Mouse (Mus musculus) ES-E14 (cell line): ENCODE results near the gene Majin. TPM values are rescaled to one million over a fixed set of nuclear protein-coding genes. Genes with fewer than 3 reads are reported as not detected.
A peak's percentile ranks its signal among the peaks of the same experiment; 100 is the strongest.

Experiments
- DNase-seq: peaks from one replicate; pipeline ENCODE4 v3.0.0-alpha.2; 2013; ENCODE audit warnings: low read depth, low spot score
- H3K27ac ChIP-seq: 2 replicates; pipeline ENCODE4 v1.5.1; 2012; ENCODE audit warnings: low read depth, mild to moderate bottlenecking, low read length, moderate library complexity, mixed read lengths; ENCODE audit not compliant: poor library complexity, insufficient read depth, severe bottlenecking
- H3K36me3 ChIP-seq: 2 replicates; pipeline ENCODE4 v1.6.1; 2012; ENCODE audit warnings: mild to moderate bottlenecking, low read length, moderate library complexity, mixed read lengths; ENCODE audit not compliant: control insufficient read depth, poor library complexity, insufficient read depth, severe bottlenecking
- H3K4me1 ChIP-seq, 2 experiments: fragments of 150-350 bp in 1 of 2; sonication (generic) in 1 of 2; 2 replicates each; pipeline ENCODE4 v1.6.1; 2012; ENCODE audit warnings: low read length in 2 of 2, mild to moderate bottlenecking in 1 of 2, mixed read lengths in 1 of 2; ENCODE audit not compliant: control insufficient read depth in 2 of 2, insufficient read depth in 2 of 2, poor library complexity in 1 of 2
- H3K4me3 ChIP-seq, 2 experiments: fragments of 150-350 bp in 1 of 2; sonication (generic) in 1 of 2; 2 replicates each; pipeline ENCODE4 v1.5.1; 2012; ENCODE audit warnings: low read length in 2 of 2, low read depth in 1 of 2, mild to moderate bottlenecking in 1 of 2, mixed read lengths in 1 of 2; ENCODE audit not compliant: insufficient read depth in 1 of 2, poor library complexity in 1 of 2, severe bottlenecking in 1 of 2
- H3K9ac ChIP-seq: 2 replicates; pipeline ENCODE4 v1.6.1; 2012; ENCODE audit warnings: low read depth, mild to moderate bottlenecking, low read length, mixed read lengths; ENCODE audit not compliant: poor library complexity, insufficient read depth, severe bottlenecking
- H3K9me3 ChIP-seq: fragments of 150-350 bp; sonication (generic); 2 replicates; pipeline ENCODE4 v1.6.1; 2012; ENCODE audit warnings: low read depth, mild to moderate bottlenecking, low read length; ENCODE audit not compliant: control insufficient read depth, insufficient read depth
- CHD2 ChIP-seq: IDR thresholded peaks from 2 replicates; pipeline ENCODE4 v1.6.1; 2014; ENCODE audit warnings: mild to moderate bottlenecking, low read depth, low read length, inconsistent platforms
- HCFC1 ChIP-seq: IDR thresholded peaks from 2 replicates; pipeline ENCODE4 v1.6.1; 2012; ENCODE audit warnings: low read length, inconsistent platforms, borderline replicate concordance; ENCODE audit not compliant: insufficient read depth
- MAFK ChIP-seq: IDR thresholded peaks from 2 replicates; pipeline ENCODE4 v1.6.1; 2014; ENCODE audit warnings: mild to moderate bottlenecking, low read depth, low read length, inconsistent platforms; ENCODE audit not compliant: insufficient read depth
- ZC3H11A ChIP-seq: IDR thresholded peaks from 2 replicates; pipeline ENCODE4 v1.6.1; 2012; ENCODE audit warnings: low read depth, mild to moderate bottlenecking, inconsistent platforms, low read length, borderline replicate concordance
- ZNF384 ChIP-seq: IDR thresholded peaks from 2 replicates; pipeline ENCODE4 v1.6.1; 2012; ENCODE audit warnings: low read depth, low read length, inconsistent platforms
- in situ Hi-C, 2 experiments: fragments of 600-800 bp; cut with MboI; formaldehyde crosslinking; loops; one replicate each; pipeline ENCODE4 v1.15.1; 2025; ENCODE audit warnings: low sequenced_read_pairs in 2 of 2, inconsistent platforms in 1 of 2; ENCODE audit not compliant: unreplicated experiment in 2 of 2
- total RNA-seq: library from RNA; depleted of rRNA; stranded (reverse); fragments of 300-350 nt; gene quantifications from 2 replicates; pipeline ENCODE4 v1.2.3, GENCODE M21; 2012; rRNA removed

The Majin gene
- total RNA-seq, 1 experiment: 1.6 TPM

DNA sequence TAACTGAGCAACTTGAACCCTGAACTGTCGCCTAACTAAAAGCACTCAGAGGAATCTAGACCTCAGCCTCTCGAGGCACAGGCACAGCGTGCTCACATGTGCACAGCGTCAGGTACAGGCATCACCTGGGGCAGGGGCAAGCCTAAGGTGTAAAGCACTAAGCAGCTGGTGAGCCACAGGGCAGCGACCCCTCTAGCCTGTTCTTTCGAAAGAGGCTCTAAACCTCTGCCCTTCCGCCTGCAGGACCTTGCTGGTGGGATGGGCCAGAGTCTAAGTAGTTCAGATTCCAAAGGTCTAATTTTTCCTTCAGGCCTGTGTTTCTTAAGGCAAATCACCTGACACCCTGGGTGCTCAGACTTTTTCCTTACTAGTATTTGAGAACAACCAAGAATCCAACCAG lies 87.9 kb downstream of the Majin start:
- DNase-seq: no peak
- in situ Hi-C loops: no loop called here
- peak overlapping the region; percentile 46; the same call in 1 of the 2 replicates for H3K9ac ChIP-seq
- no peaks in the 10 kb centered on the region for H3K36me3 ChIP-seq
- TF ChIP-seq ZC3H11A (no peak), HCFC1 (no peak), CHD2 (no peak), ZNF384 (no peak), MAFK (no peak)
- H3K9me3 ChIP-seq: no peaks in the 10 kb centered on the region
- H3K27ac ChIP-seq: peak overlapping the region; percentile 63; the same call in 1 of the 2 replicates
- H3K4me3 ChIP-seq: no peak overlapping the region
- peaks cover 19 to 23% of the 10 kb centered on the region in 2 experiments for H3K4me1 ChIP-seq

DNA sequence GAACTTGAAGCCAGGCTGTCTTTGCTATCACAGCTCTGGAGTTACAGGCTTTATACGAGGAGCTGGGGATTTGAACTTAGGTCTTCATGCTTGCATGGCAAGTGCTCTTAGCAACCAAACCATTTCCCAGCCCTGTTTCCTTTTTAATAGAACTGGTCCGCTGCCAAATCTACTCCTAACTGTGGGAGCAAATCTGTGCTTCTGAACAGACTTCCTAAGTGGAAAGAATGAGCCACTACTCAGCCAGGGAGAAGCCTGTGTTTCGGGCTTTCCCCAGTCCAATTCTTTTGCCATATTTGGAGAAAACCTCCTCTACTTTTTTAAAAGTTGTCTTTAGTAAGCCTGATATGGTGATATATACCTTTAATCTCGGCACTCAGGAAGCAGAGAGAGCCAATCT lies 88.5 kb downstream of the Majin start:
- no peak for TF ChIP-seq MAFK
- TF ChIP-seq ZC3H11A: no peak
- no peak for TF ChIP-seq CHD2
- no peak for TF ChIP-seq HCFC1
- TF ChIP-seq ZNF384: no peak
- Histone ChIP-seq H3K4me3 (no peak overlapping the region), H3K4me1 (peaks cover 19 to 25% of the 10 kb centered on the region in 2 experiments), H3K27ac (no peak overlapping the region), H3K9ac (0 out of 2 replicates have a peak overlapping the region, but pooled peaks have one; percentile 15), H3K36me3 (no peaks in the 10 kb centered on the region), H3K9me3 (no peaks in the 10 kb centered on the region)
- DNase-seq: no peak
- in situ Hi-C loops: no loop called here

DNA sequence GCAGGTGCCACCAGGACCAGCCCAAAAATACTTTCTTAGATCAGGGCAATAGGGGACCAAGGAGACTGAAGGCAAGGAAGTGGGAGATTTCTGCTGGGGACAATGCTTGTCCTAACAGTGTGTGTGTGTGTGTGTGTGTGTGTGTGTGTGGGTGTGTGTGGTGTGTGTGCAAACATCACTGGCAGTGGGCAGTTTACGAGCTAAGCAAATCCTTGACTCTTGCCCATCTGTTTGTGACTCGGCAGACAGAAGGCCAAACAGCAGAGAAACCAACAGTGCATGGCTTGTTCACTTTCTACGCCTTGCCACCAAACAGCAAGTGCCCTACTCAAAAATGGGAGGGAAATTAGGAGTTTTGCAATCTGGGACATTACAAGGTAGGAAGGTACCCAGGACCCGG lies 89.4 kb downstream of the Majin start:
- Histone ChIP-seq H3K4me3 (no peak overlapping the region), H3K27ac (no peak overlapping the region), H3K36me3 (no peaks in the 10 kb centered on the region), H3K4me1 (peaks cover 21 to 25% of the 10 kb centered on the region in 2 experiments), H3K9ac (no peak overlapping the region), H3K9me3 (no peaks in the 10 kb centered on the region)
- no peak for DNase-seq
- TF ChIP-seq CHD2 (no peak), HCFC1 (no peak), MAFK (no peak), ZC3H11A (no peak), ZNF384 (no peak)
- in situ Hi-C loops: no loop called here

Other genes starting within 250 kb of the Majin start
- gene Pola2, start 220.2 kb upstream of the Majin start, total RNA-seq: 69.7 and 80.5 TPM in 2 replicates
- gene Slc22a20, start 198.2 kb upstream of the Majin start, total RNA-seq: 0.54 and 1.4 TPM in 2 replicates
- gene Capn1, start 168.5 kb upstream of the Majin start, total RNA-seq: 19.3 and 20.4 TPM in 2 replicates
- 29.6 and 41.4 TPM in 2 replicates for gene Syvn1, start 137.8 kb upstream of the Majin start, total RNA-seq
- 55.9 and 62.7 TPM in 2 replicates for gene Mrpl49, start 126.6 kb upstream of the Majin start, total RNA-seq
- 1,469 and 1,510 TPM in 2 replicates for gene Fau, start 126.5 kb upstream of the Majin start, total RNA-seq
- gene Znhit2, start 123.2 kb upstream of the Majin start, total RNA-seq: 18.2 and 23.2 TPM in 2 replicates
- 14.0 and 23.2 TPM in 2 replicates for gene Tm7sf2, start 116.0 kb upstream of the Majin start, total RNA-seq
- 36.9 and 45.3 TPM in 2 replicates for gene Vps51, start 107.2 kb upstream of the Majin start, total RNA-seq
- gene Tmem262, start 104.4 kb upstream of the Majin start, total RNA-seq: not detected in 2 replicates
- 0.48 and 0.54 TPM in 2 replicates for gene Gm28374, start 102.1 kb upstream of the Majin start, total RNA-seq
- gene Zfpl1, start 99.4 kb upstream of the Majin start, total RNA-seq: 39.4 and 42.4 TPM in 2 replicates
- gene Cdca5, start 99.4 kb upstream of the Majin start, total RNA-seq: 50.7 and 52.1 TPM in 2 replicates
- gene AC131692.1, start 90.0 kb upstream of the Majin start, total RNA-seq: 3.4 and 5.9 TPM in 2 replicates
- 0.80 and 3.5 TPM in 2 replicates for gene Naaladl1, start 78.6 kb upstream of the Majin start, total RNA-seq
- 25.2 and 28.2 TPM in 2 replicates for gene Sac3d1, start 65.7 kb upstream of the Majin start, total RNA-seq
- 8.9 and 11.9 TPM in 2 replicates for gene Snx15, start 56.1 kb upstream of the Majin start, total RNA-seq
- 0.18 TPM in 1 of 2 replicates, not detected in the other for gene Batf2, start 43.4 kb upstream of the Majin start, total RNA-seq
- gene Arl2, start 42.8 kb upstream of the Majin start, total RNA-seq: 42.2 and 43.8 TPM in 2 replicates
- gene Gpha2, start 42.0 kb downstream of the Majin start, total RNA-seq: 3.9 and 5.9 TPM in 2 replicates
- 22.8 and 24.8 TPM in 2 replicates for gene Ppp2r5b, start 51.5 kb downstream of the Majin start, total RNA-seq
- 31.8 and 45.0 TPM in 2 replicates for gene Atg2a, start 57.3 kb downstream of the Majin start, total RNA-seq
- 133 and 162 TPM in 2 replicates for gene Ehd1, start 92.3 kb downstream of the Majin start, total RNA-seq
- 35.5 and 48.4 TPM in 2 replicates for gene Cdc42bpg, start 122.1 kb downstream of the Majin start, total RNA-seq
- gene Men1, start 150.6 kb downstream of the Majin start, total RNA-seq: 60.4 and 65.6 TPM in 2 replicates
- 29.4 and 43.6 TPM in 2 replicates for gene Map4k2, start 156.7 kb downstream of the Majin start, total RNA-seq
- 150 and 164 TPM in 2 replicates for gene Sf1, start 179.3 kb downstream of the Majin start, total RNA-seq
- gene Pygm, start 200.0 kb downstream of the Majin start, total RNA-seq: 3.7 and 4.6 TPM in 2 replicates
- gene Rasgrp2, start 215.0 kb downstream of the Majin start, total RNA-seq: 81.7 and 139 TPM in 2 replicates
- 9.5 and 17.1 TPM in 2 replicates for gene Nrxn2, start 234.3 kb downstream of the Majin start, total RNA-seq